Mouse (Mus musculus) Patski (cell line): Measurements from ENCODE around the gene Arhgef28. TPM values are rescaled to one million over a fixed set of nuclear protein-coding genes. Genes with fewer than 3 reads are reported as not detected.

ENCODE experiments used
- ATAC-seq: fragments of 100-300 bp; one replicate; pipeline ENCODE4 v1.8.0; 2021
- CTCF ChIA-PET: fragments of 350-600 bp; sonication (Branson Sonifier 250); formaldehyde crosslinking; loops from one replicate; lab custom pipeline; 2022; ENCODE audit warnings: inconsistent platforms; lab: Charles Lee
- POLR2A ChIA-PET: fragments of 350-600 bp; sonication (Branson Sonifier 250); formaldehyde crosslinking; loops from one replicate; lab custom pipeline; 2022; ENCODE audit warnings: antibody characterized with exemption, inconsistent platforms; lab: Charles Lee
- DNase-seq: peaks from one replicate; pipeline ENCODE4 v3.0.0-alpha.2; 2011; ENCODE audit warnings: low read depth, low spot score
- H3K27me3 ChIP-seq: fragments of 371-371 bp; one replicate; pipeline ENCODE4 v1.5.1; 2021
- CTCF ChIP-seq: fragments of 100-300 bp; IDR thresholded peaks from one replicate; pipeline ENCODE4 v1.5.1; 2021
- in situ Hi-C: fragments of 300-500 bp; cut with MboI; formaldehyde crosslinking; loops from 3 replicates; pipeline ENCODE4 v1.11.1; 2018; ENCODE audit warnings: low pct_unique_long_range_greater_than_20kb, mixed read lengths
- polyA plus RNA-seq: library from polyadenylated mRNA; unstranded; gene quantifications from one replicate; pipeline ENCODE4 v1.2.3, GENCODE M21; 2021

Arhgef28 gene
- polyA plus RNA-seq, 1 experiment from 2014 or later: 79.0 TPM

GRCm38 (mm10) chr13:98186179-98186578 lies 20.1 kb downstream of the Arhgef28 start:
- CTCF ChIA-PET: interaction anchor here (1.1 to 1.2 kb wide), 2 partner anchors 8 to 12 kb away, joined by 3 read pairs; no protein-coding TSS in a partner anchor
- DNase-seq (no peak), ATAC-seq (no peak)
- H3K27me3 ChIP-seq: no peaks in the 10 kb centered on the region
- in situ Hi-C loops: no loop called here
- TF ChIP-seq CTCF: no peak
- POLR2A ChIA-PET: no interaction called here

GRCm38 (mm10) chr13:98184632-98185031 lies 21.6 kb downstream of the Arhgef28 start:
- in situ Hi-C loops: no loop called here
- POLR2A ChIA-PET: no interaction called here
- no peaks in the 10 kb centered on the region for H3K27me3 ChIP-seq
- no peak for ATAC-seq
- CTCF ChIA-PET: no interaction called here
- TF ChIP-seq CTCF: no peak
- DNase-seq: no peak

- no peak for ATAC-seq
Measured at GRCm38 (mm10) chr13:98183157-98183878, 22.9 kb downstream of the Arhgef28 start.

GRCm38 (mm10) chr13:98182330-98182729 lies 23.9 kb downstream of the Arhgef28 start:
- ATAC-seq: no peak
- in situ Hi-C loops: no loop called here
- ChIA-PET CTCF (no interaction called here), POLR2A (no interaction called here)
- no peaks in the 10 kb centered on the region for H3K27me3 ChIP-seq
- DNase-seq: no peak
- TF ChIP-seq CTCF: no peak

More at GRCm38 (mm10) chr13:98183157-98183878, 22.9 kb downstream of the Arhgef28 start:
- in situ Hi-C loops: no loop called here
- ChIA-PET CTCF (no interaction called here), POLR2A (no interaction called here)
- no peaks in the 10 kb centered on the region for H3K27me3 ChIP-seq
- TF ChIP-seq CTCF: no peak
- DNase-seq: no peak

GRCm38 (mm10) chr13:98180636-98181035 lies 25.6 kb downstream of the Arhgef28 start:
- no peak for DNase-seq
- ChIA-PET POLR2A (no interaction called here), CTCF (no interaction called here)
- H3K27me3 ChIP-seq: no peaks in the 10 kb centered on the region
- in situ Hi-C loops: no loop called here
- no peak for TF ChIP-seq CTCF
- no peak for ATAC-seq

- ChIA-PET POLR2A (no interaction called here), CTCF (no interaction called here)
- no peak for ATAC-seq
- in situ Hi-C loops: no loop called here
- no peak for DNase-seq
- H3K27me3 ChIP-seq: no peaks in the 10 kb centered on the region
- TF ChIP-seq CTCF: no peak
Measured at GRCm38 (mm10) chr13:98175323-98176007, 30.8 kb downstream of the Arhgef28 start.

- ATAC-seq: no peak
- H3K27me3 ChIP-seq: no peaks in the 10 kb centered on the region
- in situ Hi-C loops: no loop called here
- DNase-seq: no peak
- ChIA-PET CTCF (no interaction called here), POLR2A (no interaction called here)
- TF ChIP-seq CTCF: no peak
Measured at GRCm38 (mm10) chr13:98173008-98173407, 33.2 kb downstream of the Arhgef28 start.

GRCm38 (mm10) chr13:98172365-98172764 lies 33.9 kb downstream of the Arhgef28 start:
- DNase-seq: no peak
- POLR2A ChIA-PET: no interaction called here
- H3K27me3 ChIP-seq: no peaks in the 10 kb centered on the region
- in situ Hi-C loops: no loop called here
- TF ChIP-seq CTCF: no peak
- CTCF ChIA-PET: no interaction called here
- no peak for ATAC-seq

GRCm38 (mm10) chr13:98171706-98172105 lies 34.5 kb downstream of the Arhgef28 start:
- ChIA-PET CTCF (no interaction called here), POLR2A (no interaction called here)
- in situ Hi-C loops: no loop called here
- DNase-seq (no peak), ATAC-seq (no peak)
- no peaks in the 10 kb centered on the region for H3K27me3 ChIP-seq
- no peak for TF ChIP-seq CTCF

- ChIA-PET CTCF (no interaction called here), POLR2A (no interaction called here)
- in situ Hi-C loops: no loop called here
- no peak for TF ChIP-seq CTCF
- DNase-seq (no peak), ATAC-seq (no peak)
- no peaks in the 10 kb centered on the region for H3K27me3 ChIP-seq
Measured at GRCm38 (mm10) chr13:98171257-98171656, 35.0 kb downstream of the Arhgef28 start.

GRCm38 (mm10) chr13:98164878-98165277 lies 41.4 kb downstream of the Arhgef28 start:
- ATAC-seq (no peak), DNase-seq (no peak)
- in situ Hi-C loops: no loop called here
- no peak for TF ChIP-seq CTCF
- POLR2A ChIA-PET: no interaction called here
- CTCF ChIA-PET: no interaction called here
- H3K27me3 ChIP-seq: no peaks in the 10 kb centered on the region
